Mouse (Mus musculus) hindbrain, embryonic 16.5 days (tissue): ENCODE measurements around the gene Slc2a1. TPM values are rescaled to one million over a fixed set of nuclear protein-coding genes. Genes with fewer than 3 reads are reported as not detected.

Experiments used
- ATAC-seq: fragments of 200-750 bp; cut with Nextera tagmentation; 2 replicates; pipeline ENCODE4 v1.8.0; 2017; ENCODE audit warnings: moderate TSS enrichment, moderate library complexity
- H3K27ac ChIP-seq: fragments of 300-500 bp; sonication (generic); 2 replicates; pipeline ENCODE4 v1.5.1; 2014; ENCODE audit warnings: low read depth, mild to moderate bottlenecking, control low read depth, low read length, moderate library complexity
- H3K27me3 ChIP-seq: fragments of 300-500 bp; sonication (generic); replicated peaks from 2 replicates; pipeline ENCODE4 v1.6.1; 2014; ENCODE audit warnings: low read length; ENCODE audit not compliant: control insufficient read depth, insufficient read depth
- H3K36me3 ChIP-seq: fragments of 300-500 bp; sonication (generic); 2 replicates; pipeline ENCODE4 v1.6.1; 2014; ENCODE audit warnings: mild to moderate bottlenecking, low read length, moderate library complexity, mixed read lengths; ENCODE audit not compliant: control insufficient read depth, insufficient read depth
- H3K4me1 ChIP-seq: fragments of 300-500 bp; sonication (generic); 2 replicates; pipeline ENCODE4 v1.6.1; 2014; ENCODE audit warnings: low read depth, low read length; ENCODE audit not compliant: control insufficient read depth, insufficient read depth
- H3K4me2 ChIP-seq: fragments of 300-500 bp; sonication (generic); 2 replicates; pipeline ENCODE4 v1.6.1; 2014; ENCODE audit warnings: mild to moderate bottlenecking, low read length, control low read depth, moderate library complexity
- H3K4me3 ChIP-seq: fragments of 300-500 bp; sonication (generic); 2 replicates; pipeline ENCODE4 v1.5.1; 2014; ENCODE audit warnings: mild to moderate bottlenecking, low read length, control low read depth, moderate library complexity
- H3K9ac ChIP-seq: fragments of 300-500 bp; sonication (generic); 2 replicates; pipeline ENCODE4 v1.6.1; 2014; ENCODE audit warnings: low read depth, mild to moderate bottlenecking, control low read depth, low read length, moderate library complexity
- H3K9me3 ChIP-seq: fragments of 300-500 bp; sonication (generic); 2 replicates; pipeline ENCODE4 v1.6.1; 2014; ENCODE audit warnings: mild to moderate bottlenecking, low read length, moderate library complexity; ENCODE audit not compliant: control insufficient read depth
- WGBS: fragments of 180-500 bp; shearing (Covaris S2); extraction: QIAGEN DNeasy Blood & Tissue Kit; methylation state at CpG from one replicate; pipeline ENCODE4 v1.1.7; 2014; 5-methylcytosine and 5-hydroxymethylcytosine counted together
- polyA plus RNA-seq: library from polyadenylated mRNA; unstranded; fragments of >200 nt; fragmentation: Nextera tagmentation; extraction: Ambion mirVana; gene quantifications from 2 replicates; pipeline ENCODE4 v1.2.1, GENCODE M21; 2015

The Slc2a1 gene
- polyA plus RNA-seq, 1 experiment from 2014 or later: 100 TPM

DNA sequence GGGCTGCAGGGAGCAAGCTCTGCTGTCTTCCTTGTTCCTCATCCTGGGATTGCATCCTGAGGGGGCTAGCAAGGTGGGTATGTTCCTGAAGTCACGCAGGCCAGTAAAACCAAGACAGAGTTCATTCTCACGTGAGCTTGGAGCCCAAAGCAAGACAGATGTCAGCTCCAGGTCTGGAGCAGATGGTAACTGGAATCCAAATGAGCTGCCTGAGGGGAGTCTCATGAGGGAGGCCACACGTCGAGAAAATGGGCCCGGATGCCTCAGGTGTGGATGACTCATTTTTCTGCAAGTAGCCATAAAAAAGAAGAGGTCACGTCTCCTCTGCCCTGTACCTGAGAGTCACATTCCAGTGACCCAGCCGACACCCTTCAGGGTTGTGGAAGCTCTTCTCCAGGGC lies 14.6 kb upstream of the Slc2a1 start:
- H3K27me3 ChIP-seq: no peaks in the 10 kb centered on the region
- WGBS: 60% methylated on average over 7 of the region's 7 CpGs
- ATAC-seq: no peak

DNA sequence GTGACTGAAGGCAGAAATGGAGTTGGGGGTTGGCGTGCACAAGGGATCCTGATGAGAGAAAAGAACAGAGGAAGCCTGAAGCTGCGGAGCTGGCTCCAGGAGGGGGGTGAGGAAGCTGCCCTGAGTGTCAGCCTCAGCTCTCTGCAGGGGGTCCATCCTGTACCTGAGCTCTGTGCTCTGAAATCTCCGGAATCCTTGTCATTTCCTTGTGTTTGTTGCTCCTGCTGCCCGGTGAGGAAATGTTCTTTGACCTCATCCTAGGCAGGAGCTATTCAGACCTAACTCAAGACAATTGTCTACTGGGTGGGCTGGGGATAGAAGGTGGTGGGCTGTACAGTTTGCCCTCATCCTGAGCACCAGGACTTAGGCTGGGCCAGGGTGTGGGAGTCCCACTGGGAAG lies 13.5 kb upstream of the Slc2a1 start:
- 31% methylated on average over 4 of the region's 4 CpGs for WGBS
- no peak overlapping the region for H3K27ac ChIP-seq
- ATAC-seq: no peak

More for the DNA sequence above, 14.6 kb upstream of the Slc2a1 start:
- H3K27ac ChIP-seq: no peak overlapping the region
- H3K4me3 ChIP-seq: no peak overlapping the region
- no peaks in the 10 kb centered on the region for H3K36me3 ChIP-seq
- H3K9ac ChIP-seq: no peak overlapping the region
- H3K4me1 ChIP-seq: no peaks in the 10 kb centered on the region
- no peak overlapping the region for H3K4me2 ChIP-seq
- no peaks in the 10 kb centered on the region for H3K9me3 ChIP-seq

DNA sequence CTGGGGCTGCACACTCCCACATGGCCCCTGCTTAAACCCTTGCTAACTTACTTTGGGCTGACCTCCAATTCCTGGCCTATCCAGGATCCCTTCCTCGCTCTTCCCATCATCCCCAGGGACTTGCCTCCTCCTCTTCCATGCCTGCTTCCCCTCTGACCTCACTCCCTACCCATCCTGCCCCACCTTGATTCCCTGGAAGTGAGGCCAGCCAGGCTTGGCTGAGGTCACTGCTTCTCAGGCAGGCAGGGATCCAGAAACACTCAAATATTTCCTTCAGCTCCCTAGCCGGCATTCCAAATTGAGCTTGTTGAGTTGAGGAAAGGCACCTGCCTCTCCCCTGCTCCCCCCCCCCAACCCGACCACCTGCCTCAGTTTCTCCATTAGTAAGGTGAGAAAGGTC lies 12.1 kb upstream of the Slc2a1 start:
- no peak overlapping the region for H3K9ac ChIP-seq
- no peak overlapping the region for H3K27ac ChIP-seq
- no peaks in the 10 kb centered on the region for H3K27me3 ChIP-seq
- H3K9me3 ChIP-seq: no peaks in the 10 kb centered on the region
- no peaks in the 10 kb centered on the region for H3K4me1 ChIP-seq
- 88% methylated on average over 3 of the region's 3 CpGs for WGBS
- no peak for ATAC-seq
- H3K4me2 ChIP-seq: no peak overlapping the region
- no peak overlapping the region for H3K4me3 ChIP-seq
- no peaks in the 10 kb centered on the region for H3K36me3 ChIP-seq

More for the DNA sequence above, 13.5 kb upstream of the Slc2a1 start:
- H3K4me2 ChIP-seq: no peak overlapping the region
- no peaks in the 10 kb centered on the region for H3K27me3 ChIP-seq
- no peaks in the 10 kb centered on the region for H3K9me3 ChIP-seq
- no peaks in the 10 kb centered on the region for H3K36me3 ChIP-seq
- H3K4me1 ChIP-seq: no peaks in the 10 kb centered on the region
- no peak overlapping the region for H3K4me3 ChIP-seq
- H3K9ac ChIP-seq: no peak overlapping the region

DNA sequence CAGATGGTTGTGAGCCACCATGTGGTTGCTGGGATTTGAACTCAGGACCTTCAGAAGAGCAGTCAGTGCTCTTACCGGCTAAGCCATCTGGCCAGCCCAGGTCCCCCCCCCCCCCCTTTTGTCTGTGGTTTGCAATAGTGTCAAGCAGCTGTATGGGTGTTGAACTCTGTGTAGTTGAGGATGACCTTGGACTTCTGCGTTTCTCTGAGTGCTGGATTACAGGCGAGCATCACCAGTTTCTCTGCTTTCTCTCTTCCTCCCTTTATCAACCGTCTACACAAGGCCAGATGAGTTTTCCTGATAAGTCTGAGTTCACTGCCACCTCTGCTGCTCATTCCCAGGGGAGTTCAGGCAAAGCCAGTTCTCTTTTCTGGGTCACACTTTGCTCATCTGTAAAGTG lies 11.1 kb upstream of the Slc2a1 start:
- whole genome bisulfite sequencing: 87% methylated on average over 4 of the region's 4 CpGs
- no peak overlapping the region for H3K27ac ChIP-seq
- H3K27me3 ChIP-seq: no peaks in the 10 kb centered on the region
- H3K9ac ChIP-seq: no peak overlapping the region
- H3K9me3 ChIP-seq: no peaks in the 10 kb centered on the region
- H3K36me3 ChIP-seq: no peaks in the 10 kb centered on the region
- no peaks in the 10 kb centered on the region for H3K4me1 ChIP-seq
- ATAC-seq: no peak
- H3K4me3 ChIP-seq: no peak overlapping the region
- H3K4me2 ChIP-seq: no peak overlapping the region

DNA sequence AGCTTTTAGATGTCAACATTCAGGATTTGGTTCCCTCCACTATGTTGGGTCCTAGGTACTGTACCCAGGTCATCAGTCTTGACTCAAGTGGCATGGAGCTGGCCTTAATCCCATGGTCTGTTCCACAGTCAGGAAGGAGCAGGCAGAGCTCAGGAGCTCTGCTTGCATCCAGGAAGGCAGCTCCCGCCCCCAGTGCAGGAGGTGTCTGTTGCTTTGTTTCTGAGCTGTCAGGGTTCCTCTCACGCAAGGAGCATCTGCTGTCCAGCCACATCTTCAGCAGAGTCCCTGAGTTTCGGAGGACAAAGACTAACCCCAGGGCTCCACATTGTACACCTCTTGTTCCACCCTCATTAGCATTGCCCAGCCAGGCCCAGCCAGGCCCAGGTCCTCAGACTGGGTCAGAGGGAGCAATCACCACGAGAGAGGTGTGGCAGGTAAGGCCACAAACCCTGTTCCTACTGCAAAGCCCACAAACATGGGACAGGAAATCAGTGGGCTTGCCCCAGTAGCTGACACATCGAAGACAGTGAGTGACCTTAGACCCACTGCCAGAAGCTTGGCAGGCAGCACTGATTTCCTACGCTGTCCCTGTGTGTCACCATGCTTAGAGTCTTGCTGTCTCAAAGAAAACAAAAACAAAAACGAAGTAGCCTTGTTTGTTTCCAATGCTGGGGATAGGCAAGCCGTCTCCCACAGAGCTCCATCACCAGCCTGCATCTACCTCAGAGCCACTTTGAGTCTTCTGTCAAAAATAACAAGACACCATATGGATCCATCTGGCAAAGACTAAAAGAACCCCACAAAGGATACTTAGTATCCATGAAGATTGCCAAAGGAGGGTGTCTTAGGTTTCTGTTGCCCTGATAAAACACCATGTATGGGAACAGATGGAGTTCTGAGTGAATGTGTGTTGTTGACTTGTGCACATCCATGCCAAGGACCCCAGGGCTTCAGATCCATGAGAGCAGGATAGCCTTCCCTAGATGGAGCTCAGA lies 10.0 kb upstream of the Slc2a1 start:
- Histone ChIP-seq H3K27me3 (no peaks in the 10 kb centered on the region), H3K4me3 (no peak overlapping the region), H3K9me3 (no peaks in the 10 kb centered on the region), H3K27ac (no peak overlapping the region), H3K9ac (no peak overlapping the region; the same call in 1 of the 2 replicates), H3K4me2 (no peak overlapping the region), H3K4me1 (no peaks in the 10 kb centered on the region), H3K36me3 (no peaks in the 10 kb centered on the region)
- no peak for ATAC-seq
- WGBS: 52% methylated on average over 8 of the region's 8 CpGs

DNA sequence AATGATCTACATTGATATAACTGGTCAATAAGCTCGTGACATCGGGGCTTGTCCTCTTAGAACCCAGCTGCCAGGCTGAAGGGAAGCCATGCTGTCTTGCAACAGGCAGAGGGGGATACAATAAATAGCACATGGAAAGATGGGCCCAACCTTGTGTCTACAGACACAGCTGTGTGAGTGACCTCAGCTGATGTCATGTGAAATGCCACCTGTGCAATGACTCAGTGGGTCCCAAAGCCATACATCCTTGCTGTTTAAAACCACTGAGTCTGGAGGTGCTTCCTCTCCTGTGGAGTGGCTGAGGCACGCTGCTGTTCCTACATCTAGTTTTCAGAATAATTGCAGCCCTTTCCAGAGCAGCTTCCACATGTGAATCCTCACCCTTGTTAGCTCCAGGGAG lies 7.1 kb upstream of the Slc2a1 start:
- H3K9ac ChIP-seq: no peak overlapping the region
- 82% methylated on average over 3 of the region's 3 CpGs for WGBS
- ATAC-seq: no peak
- no peaks in the 10 kb centered on the region for H3K9me3 ChIP-seq
- no peak overlapping the region for H3K27ac ChIP-seq
- no peaks in the 10 kb centered on the region for H3K27me3 ChIP-seq
- no peak overlapping the region for H3K4me2 ChIP-seq
- H3K36me3 ChIP-seq: no peaks in the 10 kb centered on the region
- no peak overlapping the region for H3K4me3 ChIP-seq
- H3K4me1 ChIP-seq: peaks cover 7% of the 10 kb centered on the region

DNA sequence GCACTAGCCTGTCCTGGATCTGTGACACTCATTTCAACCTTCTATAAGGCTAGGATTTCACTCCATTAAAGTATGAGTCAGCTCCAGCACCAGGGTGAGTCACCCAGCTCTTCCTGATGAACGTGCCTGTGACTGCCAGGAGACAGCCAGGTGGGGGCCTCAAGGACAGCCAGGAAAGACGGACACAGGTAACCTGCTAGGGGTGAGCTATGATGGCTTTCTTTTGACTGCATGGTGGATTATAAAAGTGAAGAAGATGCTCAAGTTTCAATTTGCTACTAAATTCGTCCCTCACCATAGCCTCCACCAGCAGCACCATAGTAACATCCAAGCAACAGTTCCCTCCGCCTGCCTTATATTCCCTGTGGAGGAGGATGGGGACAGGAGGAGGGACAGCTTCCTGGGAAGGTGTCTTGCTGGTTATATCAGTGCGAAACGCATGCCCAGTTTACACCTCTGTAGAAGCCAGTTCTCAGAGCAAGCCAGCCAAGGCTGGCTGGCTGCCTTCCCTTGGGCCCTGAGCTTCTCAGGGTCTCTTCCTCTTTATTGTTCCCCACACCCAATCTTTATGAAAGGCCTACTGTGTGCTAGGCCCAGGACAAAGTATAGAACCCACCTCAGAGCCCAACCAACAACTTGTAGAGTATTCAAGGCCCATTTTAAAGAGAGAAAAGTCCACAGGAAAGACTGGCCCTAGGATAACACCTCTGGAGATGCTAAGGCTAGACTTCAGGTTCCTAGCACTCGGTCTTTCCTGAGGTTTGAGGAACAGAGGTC lies 6.0 kb upstream of the Slc2a1 start:
- H3K27ac ChIP-seq: no peak overlapping the region
- peaks cover 7% of the 10 kb centered on the region for H3K4me1 ChIP-seq
- no peaks in the 10 kb centered on the region for H3K9me3 ChIP-seq
- H3K27me3 ChIP-seq: no peaks in the 10 kb centered on the region
- WGBS: 81% methylated on average over 7 of the region's 7 CpGs
- H3K4me2 ChIP-seq: no peak overlapping the region
- ATAC-seq: no peak
- H3K36me3 ChIP-seq: no peaks in the 10 kb centered on the region
- no peak overlapping the region for H3K9ac ChIP-seq
- no peak overlapping the region for H3K4me3 ChIP-seq

DNA sequence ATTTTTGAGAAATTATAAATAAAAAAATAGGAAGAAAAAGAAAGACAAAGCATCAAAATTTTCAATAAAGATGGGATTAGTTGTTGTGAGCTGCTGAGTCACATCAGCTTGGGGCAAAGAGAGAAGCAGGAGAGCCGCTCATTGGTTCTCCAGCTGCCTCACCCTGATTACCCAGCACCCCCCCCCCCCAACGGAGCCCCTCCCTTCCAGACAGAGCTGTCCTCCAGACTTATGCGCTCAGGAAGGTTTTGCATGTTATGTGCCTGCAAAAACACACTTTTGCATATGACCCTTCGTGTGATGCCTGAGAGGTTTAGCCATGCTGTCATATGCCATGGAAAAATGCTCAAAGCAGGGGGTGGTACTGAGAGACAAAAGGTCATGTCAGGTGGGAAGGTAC lies 3.7 kb upstream of the Slc2a1 start:
- no peak for ATAC-seq
- WGBS: 43% methylated on average over 4 of the region's 4 CpGs
- Histone ChIP-seq H3K36me3 (no peaks in the 10 kb centered on the region), H3K4me3 (no peak overlapping the region), H3K4me2 (no peak overlapping the region), H3K27ac (no peak overlapping the region), H3K9me3 (no peaks in the 10 kb centered on the region), H3K9ac (no peak overlapping the region), H3K27me3 (no peaks in the 10 kb centered on the region), H3K4me1 (peaks cover 16% of the 10 kb centered on the region)

DNA sequence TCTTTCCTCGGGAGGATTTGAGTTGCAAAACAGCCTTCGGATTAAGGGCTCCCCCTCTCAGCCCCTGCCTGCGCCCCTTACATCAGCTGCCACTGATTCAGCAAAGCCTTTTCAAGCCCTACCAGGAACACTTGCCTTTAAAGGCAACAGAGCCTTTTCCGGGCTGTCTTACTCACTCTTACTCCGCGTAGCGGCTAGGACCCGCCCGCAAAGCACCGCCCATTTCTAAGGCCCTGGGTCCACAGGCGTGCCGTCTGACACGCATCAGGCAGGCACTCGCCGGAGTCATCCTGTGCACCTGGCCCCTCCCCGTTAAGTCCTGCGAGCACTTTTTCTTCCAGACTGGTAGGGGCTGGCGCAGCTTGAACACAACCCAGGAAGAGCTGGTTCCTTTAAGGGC lies 2.8 kb upstream of the Slc2a1 start:
- no peaks in the 10 kb centered on the region for H3K27me3 ChIP-seq
- H3K4me1 ChIP-seq: peaks cover 19% of the 10 kb centered on the region
- H3K36me3 ChIP-seq: no peaks in the 10 kb centered on the region
- H3K9me3 ChIP-seq: no peaks in the 10 kb centered on the region
- peak overlapping the region; percentile 82 for H3K4me2 ChIP-seq
- H3K4me3 ChIP-seq: peak overlapping the region; percentile 44
- ATAC-seq: peak; percentile 40
- WGBS: under 1% methylated on average over 18 of the region's 18 CpGs
- peak overlapping the region; percentile 57; the same call in 1 of the 2 replicates for H3K27ac ChIP-seq
- peak overlapping the region; percentile 67 for H3K9ac ChIP-seq
